In genomic region chr6:96457590-96458259, GRCm38 (mm10) we compare ENCODE assay signal across 14 mouse cellular contexts.
DNase-seq lines count a peak whose midpoint lies in the region.
"Had no signal": no experiment of that assay in that cellular context is flagged by ENCODE, and none has a peak within 500 bp of the region (broad histone marks: within the 10 kb centered on the region; RNA-seq: fewer than 3 reads in every experiment).

No protein-coding gene starts in this region.

- intact Hi-C loops in left cerebral cortex, postnatal 4 days (cut with DNase I): no loop called here
- intact Hi-C loops in left cerebral cortex, postnatal 10 days (cut with DNase I): no loop called here

- peak; percentile 3 to 7 for DNase-seq in cerebellum, postnatal 14 days
- DNase-seq in cerebellum, adult 18-20 months: no peak
- peak; percentile 5 for DNase-seq in left cerebral cortex, postnatal 4 days
- no peak for DNase-seq in left cerebral cortex, postnatal 10 days (ENCODE audit: extremely low spot score in 1 of 2, low spot score in 2 of 2)
- DNase-seq in Muller cell, postnatal 12 days (ENCODE audit: inconsistent ontology term): peak; percentile 31
- peak; percentile 10 to 32 for DNase-seq in kidney, postnatal 25 days
- DNase-seq in layer of hippocampus, adult 9-10 months (ENCODE audit: low spot score): no peak
- DNase-seq in adrenal gland, postnatal 36 days: no peak
- DNase-seq: cerebellum, adult 2 months; gastrocnemius, postnatal 14 days; heart, postnatal 36 days; layer of hippocampus, postnatal 36 days; lung, postnatal 10 days; thymus, postnatal 4 days had no signal

Comparison
In these comparisons a context has a peak if more than half of its experiments do, and no peak if none do; other contexts are left out.
1. DNase-seq: peak in cerebellum, postnatal 14 days (2 of 2), left cerebral cortex, postnatal 4 days (single experiment), Muller cell, postnatal 12 days (single experiment) and kidney, postnatal 25 days (2 of 2); none in cerebellum, adult 18-20 months (0 of 2), left cerebral cortex, postnatal 10 days (0 of 2), layer of hippocampus, adult 9-10 months (single experiment) and adrenal gland, postnatal 36 days (0 of 2).